13 mouse cellular contexts compared by ENCODE assay signal in genomic region chr17:14249595-14249994, GRCm38 (mm10). TPM values are rescaled to one million over a fixed set of nuclear protein-coding genes. Genes with fewer than 3 reads are reported as not detected.
DNase-seq lines count a peak whose midpoint lies in the region; ATAC-seq and TF ChIP-seq lines count a peak whose summit lies in the region.
"Had no signal": no experiment of that assay in that cellular context is flagged by ENCODE, and none has a peak within 500 bp of the region (broad histone marks: within the 10 kb centered on the region; RNA-seq: fewer than 3 reads in every experiment).

No protein-coding gene starts in this region.

- peaks cover 39% of the 10 kb centered on the region for H3K27me3 ChIP-seq in heart, embryonic 11.5 days (ENCODE audit: control insufficient read depth, insufficient read depth, low read length)
- no peaks in the 10 kb centered on the region for H3K27me3 ChIP-seq in liver, embryonic 11.5 days (replicated peaks; ENCODE audit: control insufficient read depth, insufficient read depth, low read length)
- H3K27me3 ChIP-seq in small intestine, adult 2 months (ENCODE audit: control insufficient read depth, insufficient read depth, low read length) = no peaks in the 10 kb centered on the region
- no peaks in the 10 kb centered on the region for H3K27me3 ChIP-seq in forebrain, embryonic 13.5 days
- H3K27me3 ChIP-seq: neural tube, embryonic 12.5 days had no signal

- WGBS in heart, embryonic 11.5 days (ENCODE audit: insufficient replicate concordance) = 27% methylated on average over 4 of the region's 4 CpGs
- WGBS in liver, embryonic 11.5 days = 36% methylated on average over 4 of the region's 4 CpGs
- WGBS in small intestine, adult 2 months = 20% methylated on average over 4 of the region's 4 CpGs
- 74% methylated on average over 4 of the region's 4 CpGs for WGBS in forebrain, embryonic 13.5 days

- H3K36me3 ChIP-seq in heart, embryonic 11.5 days (ENCODE audit: control insufficient read depth, insufficient read depth, low read length) = no peaks in the 10 kb centered on the region
- no peaks in the 10 kb centered on the region for H3K36me3 ChIP-seq in liver, embryonic 11.5 days (ENCODE audit: control insufficient read depth, insufficient read depth, low read length)
- no peaks in the 10 kb centered on the region for H3K36me3 ChIP-seq in small intestine, adult 2 months (ENCODE audit: control insufficient read depth, insufficient read depth, low read length)
- no peaks in the 10 kb centered on the region for H3K36me3 ChIP-seq in forebrain, embryonic 13.5 days (ENCODE audit: poor library complexity, severe bottlenecking)
- H3K36me3 ChIP-seq: limb, embryonic 12.5 days; midbrain, embryonic 10.5 days; neural tube, embryonic 12.5 days had no signal

- H3K4me3 ChIP-seq in heart, embryonic 11.5 days (ENCODE audit: low read depth, low read length) = no peak overlapping the region
- H3K4me3 ChIP-seq in liver, embryonic 11.5 days (ENCODE audit: low read depth, low read length) = no peak overlapping the region
- peak overlapping the region; percentile 3; the same call in 1 of the 2 replicates for H3K4me3 ChIP-seq in small intestine, adult 2 months (ENCODE audit: low read depth, low read length)
- no peak overlapping the region for H3K4me3 ChIP-seq in forebrain, embryonic 13.5 days
- H3K4me3 ChIP-seq: limb, embryonic 12.5 days; midbrain, embryonic 10.5 days; neural tube, embryonic 12.5 days had no signal

- H3K9me3 ChIP-seq in heart, embryonic 11.5 days (replicated peaks; ENCODE audit: control insufficient read depth, low read length) = no peaks in the 10 kb centered on the region
- no peaks in the 10 kb centered on the region for H3K9me3 ChIP-seq in liver, embryonic 11.5 days (ENCODE audit: control insufficient read depth, low read length)
- no peaks in the 10 kb centered on the region for H3K9me3 ChIP-seq in forebrain, embryonic 13.5 days (replicated peaks)
- H3K9me3 ChIP-seq: limb, embryonic 12.5 days; midbrain, embryonic 10.5 days; neural tube, embryonic 12.5 days had no signal

- H3K27ac ChIP-seq in heart, embryonic 11.5 days (ENCODE audit: low read depth, low read length) = no peak overlapping the region
- no peak overlapping the region for H3K27ac ChIP-seq in liver, embryonic 11.5 days (ENCODE audit: low read depth, low read length)
- H3K27ac ChIP-seq in small intestine, adult 2 months (ENCODE audit: insufficient read depth, low read depth, low read length) = peak overlapping the region; percentile 36
- H3K27ac ChIP-seq in forebrain, embryonic 13.5 days = no peak overlapping the region
- H3K27ac ChIP-seq: limb, embryonic 12.5 days; midbrain, embryonic 10.5 days; neural tube, embryonic 12.5 days had no signal

- TF ChIP-seq CTCF in small intestine, adult 2 months (IDR thresholded peaks at IDR 0.05; ENCODE audit: extremely low read depth, insufficient read length, insufficient replicate concordance, low read depth, low read length) = no peak

- no peak overlapping the region for H3K4me2 ChIP-seq in heart, embryonic 11.5 days
- H3K4me2 ChIP-seq in liver, embryonic 11.5 days = no peak overlapping the region
- no peak overlapping the region for H3K4me2 ChIP-seq in forebrain, embryonic 13.5 days
- H3K4me2 ChIP-seq: limb, embryonic 12.5 days; neural tube, embryonic 12.5 days had no signal

- no peak overlapping the region for H3K9ac ChIP-seq in heart, embryonic 11.5 days (ENCODE audit: low read depth, low read length)
- no peak overlapping the region for H3K9ac ChIP-seq in liver, embryonic 11.5 days (ENCODE audit: low read depth, low read length)
- H3K9ac ChIP-seq in forebrain, embryonic 13.5 days = no peak overlapping the region
- H3K9ac ChIP-seq: limb, embryonic 12.5 days; neural tube, embryonic 12.5 days had no signal

- DNase-seq in heart, adult 18-20 months = peak; percentile 73 to 78
- peak; percentile 69 for DNase-seq in urinary bladder, postnatal 14 days (ENCODE audit: low spot score)
- no peak for DNase-seq in urinary bladder, adult 2 months (ENCODE audit: low spot score)
- DNase-seq in liver, embryonic 11.5 days (ENCODE audit: low spot score) = no peak
- no peak for DNase-seq in T-cell, adult 2 months (ENCODE audit: low spot score)
- DNase-seq: cerebellum, postnatal 25 days; thymus, adult 2 months had no signal

- no peak for ATAC-seq in heart, embryonic 11.5 days (replicated peaks; ENCODE audit: insufficient number of reproducible peaks, low FRiP score, low TSS enrichment)
- peak; percentile 61; the same call in 1 of the 2 replicates for ATAC-seq in liver, embryonic 11.5 days (replicated peaks; ENCODE audit: low FRiP score)
- no peak for ATAC-seq in forebrain, embryonic 13.5 days

- no peak for TF ChIP-seq POLR2A in small intestine, adult 2 months (IDR thresholded peaks at IDR 0.05; ENCODE audit: low read depth, low read length)

- H3K4me1 ChIP-seq in heart, embryonic 11.5 days (ENCODE audit: control insufficient read depth, insufficient read depth, low read length) = no peaks in the 10 kb centered on the region
- no peaks in the 10 kb centered on the region; the same call in 1 of the 2 replicates for H3K4me1 ChIP-seq in liver, embryonic 11.5 days (replicated peaks; ENCODE audit: control insufficient read depth, insufficient read depth, low read length)
- H3K4me1 ChIP-seq in small intestine, adult 2 months (ENCODE audit: control insufficient read depth, insufficient read depth, insufficient read length, low read length) = peaks cover 35% of the 10 kb centered on the region
- H3K4me1 ChIP-seq in forebrain, embryonic 13.5 days = no peaks in the 10 kb centered on the region
- H3K4me1 ChIP-seq: midbrain, embryonic 10.5 days; neural tube, embryonic 12.5 days had no signal

RNA-seq across cellular contexts. Expression of gene Smoc2, which starts 29.7 kb away (rescaled TPM):
- 10 to 100 TPM; 44.5 to 53.2 TPM for total RNA-seq in heart, adult 18-20 months (2021)
- 22.7 and 25.7 TPM in 2 replicates for polyA plus RNA-seq in heart, embryonic 11.5 days (2014; fragmentation: Nextera tagmentation; extraction: Ambion mirVana)
- polyA plus RNA-seq in urinary bladder, adult 2 months (2012; rRNA removed) = 129 and 144 TPM in 2 replicates
- 11.8 and 12.8 TPM in 2 replicates for polyA plus RNA-seq in liver, embryonic 11.5 days (2014; fragmentation: Nextera tagmentation; extraction: Ambion mirVana)
- 43.5 and 45.2 TPM in 2 replicates for polyA plus RNA-seq in small intestine, adult 2 months (2012; rRNA removed)
- 0.66 and 1.1 TPM in 2 replicates for polyA plus RNA-seq in forebrain, embryonic 13.5 days (2015; fragmentation: Nextera tagmentation; extraction: Ambion mirVana)

RNA-seq across cellular contexts. Expression of gene Dact2, which starts 45.5 kb away (rescaled TPM):
- total RNA-seq in heart, adult 18-20 months (2021) = 1 to 10 TPM in 1 of 2 experiments, under 1 TPM in 1; 0.95 to 1.1 TPM
- 1.8 and 2.7 TPM in 2 replicates for polyA plus RNA-seq in heart, embryonic 11.5 days (2014; fragmentation: Nextera tagmentation; extraction: Ambion mirVana)
- 1.2 and 1.4 TPM in 2 replicates for polyA plus RNA-seq in urinary bladder, adult 2 months (2012; rRNA removed)
- 2.3 and 3.0 TPM in 2 replicates for polyA plus RNA-seq in liver, embryonic 11.5 days (2014; fragmentation: Nextera tagmentation; extraction: Ambion mirVana)
- polyA plus RNA-seq in small intestine, adult 2 months (2012; rRNA removed) = 11.1 and 43.8 TPM in 2 replicates
- 0.88 and 0.91 TPM in 2 replicates for polyA plus RNA-seq in forebrain, embryonic 13.5 days (2015; fragmentation: Nextera tagmentation; extraction: Ambion mirVana)

Comparison
In these comparisons a context has a peak if more than half of its experiments do, and no peak if none do; other contexts are left out.
1. DNase-seq: peak in heart, adult 18-20 months (2 of 2) and urinary bladder, postnatal 14 days (single experiment); none in urinary bladder, adult 2 months (single experiment), liver, embryonic 11.5 days (single experiment) and T-cell, adult 2 months (single experiment).